Mouse (Mus musculus): ENCODE measurements around the gene Ppp6r1. TPM values are rescaled to one million over a fixed set of nuclear protein-coding genes. Genes with fewer than 3 reads are reported as not detected.

The Ppp6r1 gene
- polyA plus RNA-seq, 1 experiment = 419 TPM

DNA sequence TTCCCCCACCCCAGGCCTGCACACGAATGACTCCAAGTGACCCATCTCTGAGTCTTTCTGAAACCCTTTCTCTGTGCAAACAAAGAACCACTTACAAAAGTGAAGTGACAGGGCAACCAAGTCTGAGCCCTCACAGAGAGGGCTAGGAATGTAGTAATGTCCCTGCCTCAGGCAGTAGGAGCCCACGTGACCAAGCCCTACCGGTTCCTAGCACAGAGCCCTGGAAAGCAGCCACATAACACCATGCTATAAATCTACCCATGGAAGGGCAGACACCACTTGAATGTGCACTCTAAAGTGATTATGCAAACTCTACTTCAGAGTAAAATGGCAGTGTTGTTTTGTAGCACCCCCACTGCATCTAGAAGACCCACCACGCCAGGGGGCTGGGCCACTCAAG lies 13.1 kb upstream of the Ppp6r1 start:
- H3K27ac ChIP-seq (ENCODE audit: control insufficient read depth, insufficient read depth, low read length) = no peak overlapping the region

DNA sequence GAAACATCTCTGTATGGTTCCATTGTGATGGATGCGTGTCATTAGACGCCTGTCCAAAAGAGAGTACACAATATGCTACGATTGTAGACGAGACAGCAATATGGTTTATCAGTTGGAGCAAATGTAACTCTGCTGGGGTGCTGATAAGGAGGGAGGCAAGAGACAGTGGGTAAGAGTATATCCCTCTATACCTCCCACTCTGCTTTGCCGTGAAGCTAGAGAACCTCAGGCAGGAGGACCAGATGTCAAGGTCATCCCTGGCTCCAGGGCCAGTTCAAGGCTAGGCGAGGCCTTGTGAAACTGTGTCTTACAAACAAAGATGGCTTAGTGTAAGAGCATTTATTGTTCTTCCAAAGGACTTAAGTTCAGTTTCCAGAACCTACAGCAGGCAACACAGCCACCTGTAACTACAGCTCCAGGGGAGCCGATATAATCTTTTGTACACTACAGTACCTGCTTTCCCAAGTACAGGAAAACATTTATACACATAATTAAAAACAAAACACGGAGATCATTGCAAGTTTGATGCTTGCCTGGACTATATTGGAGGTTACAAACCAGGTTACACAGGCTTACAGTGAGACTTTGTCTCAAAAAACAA lies 11.9 kb upstream of the Ppp6r1 start:
- no peak overlapping the region for H3K4me3 ChIP-seq (ENCODE audit: control insufficient read depth, insufficient read depth, low read length)
- 97% methylated on average over 8 of the region's 8 CpGs for WGBS
- H3K36me3 ChIP-seq (ENCODE audit: control insufficient read depth, insufficient read depth, low read length) = no peaks in the 10 kb centered on the region
- no peaks in the 10 kb centered on the region for H3K27me3 ChIP-seq (ENCODE audit: control insufficient read depth, insufficient read depth, low read length)
- H3K4me1 ChIP-seq (replicated peaks; ENCODE audit: control insufficient read depth, insufficient read depth, low read length) = peaks cover 17% of the 10 kb centered on the region
- DNase-seq = no peak
- TF ChIP-seq CTCF (IDR thresholded peaks at IDR 0.05; ENCODE audit: borderline replicate concordance, control insufficient read depth, extremely low read depth, insufficient read depth, low read length, poor library complexity) (no peak), POLR2A (IDR thresholded peaks at IDR 0.05; ENCODE audit: control insufficient read depth, extremely low read depth, insufficient read depth, low read length, poor library complexity) (no peak)
- no peak overlapping the region for H3K27ac ChIP-seq (ENCODE audit: control insufficient read depth, insufficient read depth, low read length)

More for the DNA sequence above, 13.1 kb upstream of the Ppp6r1 start:
- H3K36me3 ChIP-seq (ENCODE audit: control insufficient read depth, insufficient read depth, low read length) = no peaks in the 10 kb centered on the region
- no peak for DNase-seq
- no peaks in the 10 kb centered on the region for H3K27me3 ChIP-seq (ENCODE audit: control insufficient read depth, insufficient read depth, low read length)
- TF ChIP-seq CTCF (IDR thresholded peaks at IDR 0.05; ENCODE audit: borderline replicate concordance, control insufficient read depth, extremely low read depth, insufficient read depth, low read length, poor library complexity) (no peak), POLR2A (IDR thresholded peaks at IDR 0.05; ENCODE audit: control insufficient read depth, extremely low read depth, insufficient read depth, low read length, poor library complexity) (no peak)
- WGBS = 91% methylated on average over 4 of the region's 4 CpGs
- peaks cover 17% of the 10 kb centered on the region for H3K4me1 ChIP-seq (replicated peaks; ENCODE audit: control insufficient read depth, insufficient read depth, low read length)
- no peak overlapping the region for H3K4me3 ChIP-seq (ENCODE audit: control insufficient read depth, insufficient read depth, low read length)

DNA sequence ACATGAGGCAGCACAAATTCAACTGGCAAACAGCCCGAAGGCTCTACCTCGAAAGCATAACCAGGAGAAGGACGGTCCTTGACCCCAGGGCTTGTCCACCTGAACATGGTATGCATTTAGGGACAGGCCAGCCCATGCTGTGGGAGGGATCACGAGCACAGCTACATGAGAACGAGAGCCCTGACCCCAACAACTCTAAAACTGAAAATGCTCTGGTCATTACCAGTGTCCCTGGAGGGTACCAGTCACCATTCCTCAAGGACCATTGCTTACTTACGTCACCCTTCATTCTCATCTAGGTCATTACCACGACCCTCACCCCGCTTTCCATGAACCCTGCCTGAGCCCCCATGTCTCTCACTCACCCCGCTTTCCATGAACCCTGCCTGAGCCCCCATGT lies 10.3 kb upstream of the Ppp6r1 start:
- TF ChIP-seq POLR2A (IDR thresholded peaks at IDR 0.05; ENCODE audit: control insufficient read depth, extremely low read depth, insufficient read depth, low read length, poor library complexity) (no peak), CTCF (IDR thresholded peaks at IDR 0.05; ENCODE audit: borderline replicate concordance, control insufficient read depth, extremely low read depth, insufficient read depth, low read length, poor library complexity) (no peak)
- Histone ChIP-seq H3K36me3 (ENCODE audit: control insufficient read depth, insufficient read depth, low read length) (no peaks in the 10 kb centered on the region), H3K4me3 (ENCODE audit: control insufficient read depth, insufficient read depth, low read length) (no peak overlapping the region), H3K4me1 (replicated peaks; ENCODE audit: control insufficient read depth, insufficient read depth, low read length) (peaks cover 11% of the 10 kb centered on the region), H3K27me3 (ENCODE audit: control insufficient read depth, insufficient read depth, low read length) (no peaks in the 10 kb centered on the region), H3K27ac (ENCODE audit: control insufficient read depth, insufficient read depth, low read length) (no peak overlapping the region)
- 97% methylated on average over 9 of the region's 9 CpGs for WGBS
- DNase-seq = no peak

DNA sequence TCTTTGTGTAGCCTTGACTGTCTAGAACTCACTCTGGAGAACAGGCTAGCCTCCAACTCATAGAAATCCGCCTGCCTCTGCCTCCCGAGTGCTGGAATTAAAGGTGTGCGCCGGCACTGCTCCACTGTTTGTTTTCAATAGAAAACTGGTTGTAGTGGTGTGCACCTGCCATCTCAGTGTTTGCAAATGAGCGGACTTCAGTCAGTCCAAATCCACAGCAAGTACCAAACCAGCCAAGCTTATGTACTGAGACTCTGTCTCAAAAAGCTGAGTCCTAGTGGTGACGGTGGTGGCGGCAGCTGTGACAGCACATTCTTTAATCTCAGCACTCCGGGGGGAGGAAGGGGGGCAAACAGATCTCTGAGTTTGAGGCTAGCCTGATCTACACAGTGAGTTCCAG lies 9.7 kb upstream of the Ppp6r1 start:
- Histone ChIP-seq H3K27ac (ENCODE audit: control insufficient read depth, insufficient read depth, low read length) (no peak overlapping the region), H3K4me3 (ENCODE audit: control insufficient read depth, insufficient read depth, low read length) (no peak overlapping the region), H3K36me3 (ENCODE audit: control insufficient read depth, insufficient read depth, low read length) (no peaks in the 10 kb centered on the region), H3K4me1 (replicated peaks; ENCODE audit: control insufficient read depth, insufficient read depth, low read length) (peaks cover 11% of the 10 kb centered on the region), H3K27me3 (ENCODE audit: control insufficient read depth, insufficient read depth, low read length) (no peaks in the 10 kb centered on the region)
- TF ChIP-seq POLR2A (IDR thresholded peaks at IDR 0.05; ENCODE audit: control insufficient read depth, extremely low read depth, insufficient read depth, low read length, poor library complexity) = no peak
- no peak for TF ChIP-seq CTCF (IDR thresholded peaks at IDR 0.05; ENCODE audit: borderline replicate concordance, control insufficient read depth, extremely low read depth, insufficient read depth, low read length, poor library complexity)
- 95% methylated on average over 8 of the region's 8 CpGs for WGBS
- DNase-seq = no peak

DNA sequence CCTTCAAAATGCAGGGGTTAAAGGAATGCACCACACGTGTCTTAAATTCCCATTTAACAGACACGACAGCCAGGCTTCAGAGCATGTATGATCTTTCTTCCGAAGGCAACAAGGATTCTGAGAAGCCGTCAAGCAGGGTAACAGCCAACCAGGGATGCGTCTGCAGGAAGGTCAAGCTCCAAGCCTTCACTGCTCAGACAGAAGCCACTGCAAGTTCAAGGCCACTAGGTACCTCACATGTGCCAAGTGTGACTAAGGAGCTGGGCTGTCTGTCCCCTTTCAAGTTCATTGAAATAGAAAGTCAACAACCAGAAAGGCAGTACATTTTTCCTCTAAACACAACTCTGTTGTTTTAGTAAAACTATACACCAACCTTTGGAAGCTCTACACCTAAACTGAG lies 8.1 kb upstream of the Ppp6r1 start:
- no peak overlapping the region for H3K4me3 ChIP-seq (ENCODE audit: control insufficient read depth, insufficient read depth, low read length)
- H3K4me1 ChIP-seq (replicated peaks; ENCODE audit: control insufficient read depth, insufficient read depth, low read length) = peaks cover 11% of the 10 kb centered on the region
- H3K36me3 ChIP-seq (ENCODE audit: control insufficient read depth, insufficient read depth, low read length) = no peaks in the 10 kb centered on the region
- no peak overlapping the region for H3K27ac ChIP-seq (ENCODE audit: control insufficient read depth, insufficient read depth, low read length)
- TF ChIP-seq CTCF (IDR thresholded peaks at IDR 0.05; ENCODE audit: borderline replicate concordance, control insufficient read depth, extremely low read depth, insufficient read depth, low read length, poor library complexity) (no peak), POLR2A (IDR thresholded peaks at IDR 0.05; ENCODE audit: control insufficient read depth, extremely low read depth, insufficient read depth, low read length, poor library complexity) (no peak)
- no peak for DNase-seq
- WGBS = 98% methylated on average over 5 of the region's 5 CpGs
- no peaks in the 10 kb centered on the region for H3K27me3 ChIP-seq (ENCODE audit: control insufficient read depth, insufficient read depth, low read length)

DNA sequence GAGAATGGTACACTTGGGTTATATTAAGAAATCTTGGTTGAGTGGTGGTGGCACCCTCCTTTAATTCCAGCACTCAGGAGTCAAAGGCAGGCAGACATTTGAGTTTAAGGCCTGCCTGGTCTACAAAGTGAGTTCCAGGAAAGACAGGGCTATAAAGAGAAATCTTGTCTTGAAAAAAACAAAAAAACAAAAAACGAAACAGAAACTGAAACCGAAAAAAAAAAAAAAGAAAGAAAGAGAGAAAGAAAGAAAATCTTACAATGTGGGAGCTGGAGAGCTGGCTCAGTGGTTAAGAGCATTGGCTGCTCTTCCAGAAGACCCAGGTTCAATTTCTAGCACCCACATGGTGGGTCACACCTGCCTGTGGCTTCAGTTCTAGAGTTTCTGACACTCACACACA lies 4.9 kb upstream of the Ppp6r1 start:
- H3K27me3 ChIP-seq (ENCODE audit: control insufficient read depth, insufficient read depth, low read length) = no peaks in the 10 kb centered on the region
- H3K27ac ChIP-seq (ENCODE audit: control insufficient read depth, insufficient read depth, low read length) = peak overlapping the region; percentile 65; the same call in 1 of the 2 replicates
- DNase-seq = no peak
- WGBS = 31% methylated on average over 2 of the region's 2 CpGs
- TF ChIP-seq POLR2A (IDR thresholded peaks at IDR 0.05; ENCODE audit: control insufficient read depth, extremely low read depth, insufficient read depth, low read length, poor library complexity) (no peak), CTCF (IDR thresholded peaks at IDR 0.05; ENCODE audit: borderline replicate concordance, control insufficient read depth, extremely low read depth, insufficient read depth, low read length, poor library complexity) (no peak)
- no peak overlapping the region for H3K4me3 ChIP-seq (ENCODE audit: control insufficient read depth, insufficient read depth, low read length)
- no peaks in the 10 kb centered on the region for H3K36me3 ChIP-seq (ENCODE audit: control insufficient read depth, insufficient read depth, low read length)
- peaks cover 13% of the 10 kb centered on the region for H3K4me1 ChIP-seq (replicated peaks; ENCODE audit: control insufficient read depth, insufficient read depth, low read length)

DNA sequence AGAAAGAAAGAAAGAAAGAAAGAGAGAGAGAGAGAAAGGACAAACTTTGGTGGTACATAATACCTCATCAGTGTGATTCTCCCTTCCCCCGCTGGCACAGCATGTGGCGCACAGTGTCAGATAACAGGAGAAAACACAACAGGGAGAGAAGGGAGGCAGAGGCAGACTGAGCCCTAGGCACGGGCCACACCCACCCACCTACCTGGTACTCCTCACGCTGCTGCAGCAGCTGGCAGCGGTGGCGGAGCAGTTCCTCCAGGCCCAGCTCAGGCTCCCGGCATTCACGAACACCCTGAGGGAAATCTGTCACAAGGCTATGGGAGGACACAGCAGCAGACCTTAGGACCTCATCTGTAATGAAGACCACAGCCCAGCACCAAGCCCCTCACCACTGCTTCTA lies 4.4 kb upstream of the Ppp6r1 start:
- Histone ChIP-seq H3K4me3 (ENCODE audit: control insufficient read depth, insufficient read depth, low read length) (no peak overlapping the region), H3K27me3 (ENCODE audit: control insufficient read depth, insufficient read depth, low read length) (no peaks in the 10 kb centered on the region), H3K27ac (ENCODE audit: control insufficient read depth, insufficient read depth, low read length) (peak overlapping the region; percentile 65), H3K36me3 (ENCODE audit: control insufficient read depth, insufficient read depth, low read length) (no peaks in the 10 kb centered on the region), H3K4me1 (replicated peaks; ENCODE audit: control insufficient read depth, insufficient read depth, low read length) (peaks cover 13% of the 10 kb centered on the region)
- DNase-seq = no peak
- no peak for TF ChIP-seq POLR2A (IDR thresholded peaks at IDR 0.05; ENCODE audit: control insufficient read depth, extremely low read depth, insufficient read depth, low read length, poor library complexity)
- TF ChIP-seq CTCF (IDR thresholded peaks at IDR 0.05; ENCODE audit: borderline replicate concordance, control insufficient read depth, extremely low read depth, insufficient read depth, low read length, poor library complexity) = no peak
- WGBS = 88% methylated on average over 8 of the region's 8 CpGs

Data from thymus, adult 2 months (tissue).